Mouse (Mus musculus): ENCODE measurements at regions not wholly inside any gene's neighbourhood (a gene's known extent, or its start where the extent isn't known, plus 50 kb on each side); places are given as distances from the start of the nearest gene placed in this dataset.

GRCm38 (mm10) chr6:5582923-5583525, 86.9 kb upstream of the Pdk4 start:
- TF ChIP-seq CTCF (IDR thresholded peaks at IDR 0.05; ENCODE audit: borderline replicate concordance, insufficient read depth, low read depth, low read length) (no peak), POLR2A (IDR thresholded peaks at IDR 0.05; ENCODE audit: borderline replicate concordance, insufficient read depth, low read length) (no peak)
